Mouse (Mus musculus): Measurements from ENCODE around the gene Gm5901.

Gm5901 gene

GRCm38 (mm10) chr7:105406322-105406721, 31.5 kb downstream of the Gm5901 start:
- DNase-seq, result no peak

GRCm38 (mm10) chr7:105411874-105412632, 37.2 kb downstream of the Gm5901 start:
- DNase-seq, result peak; percentile 79

DNA sequence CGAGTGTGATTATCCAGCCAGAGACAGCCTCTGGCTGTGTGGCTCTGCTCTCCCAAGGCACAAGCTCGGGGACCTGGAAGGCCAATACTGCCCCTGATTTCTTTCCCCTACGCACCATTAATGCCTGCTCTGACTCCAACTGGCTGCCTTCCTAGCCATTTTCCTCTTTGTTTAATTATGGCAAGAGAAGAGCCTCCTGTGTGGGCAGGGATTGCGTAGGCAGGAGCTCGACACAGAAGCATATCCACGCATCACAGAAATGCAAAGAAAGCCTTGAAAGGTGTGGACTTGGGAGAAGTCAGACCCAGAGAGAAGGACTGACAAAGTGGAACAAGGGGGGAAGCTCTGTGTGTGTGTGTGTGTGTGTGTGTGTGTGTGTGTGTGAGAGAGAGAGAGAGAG, 39.5 kb downstream of the Gm5901 start:
- DNase-seq, result no peak

- no peak for DNase-seq
Observed at GRCm38 (mm10) chr7:105416529-105416928, 41.7 kb downstream of the Gm5901 start.

DNA sequence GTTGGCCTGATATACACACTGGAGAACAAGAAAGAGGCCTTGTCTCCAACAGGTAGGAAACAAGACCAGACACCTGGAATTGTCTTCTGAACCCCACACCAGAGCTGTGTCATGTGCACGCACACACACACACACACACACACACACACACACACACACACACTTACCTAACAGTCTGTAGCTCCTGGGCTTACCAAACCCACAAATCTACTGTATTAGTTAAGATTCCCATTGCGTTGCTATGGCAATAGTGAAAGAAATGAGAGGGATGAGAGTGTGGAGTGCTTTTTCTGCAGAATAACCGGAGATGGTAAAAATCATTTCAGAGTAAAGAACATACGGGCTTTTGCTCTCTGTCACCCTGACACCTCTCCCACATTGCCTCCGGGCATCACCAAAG, 43.3 kb downstream of the Gm5901 start:
- DNase-seq, result no peak

- DNase-seq, result no peak
Observed at GRCm38 (mm10) chr7:105420903-105421302, 46.1 kb downstream of the Gm5901 start.

- no peak for DNase-seq
Observed at GRCm38 (mm10) chr7:105424368-105424767, 49.5 kb downstream of the Gm5901 start.

DNA sequence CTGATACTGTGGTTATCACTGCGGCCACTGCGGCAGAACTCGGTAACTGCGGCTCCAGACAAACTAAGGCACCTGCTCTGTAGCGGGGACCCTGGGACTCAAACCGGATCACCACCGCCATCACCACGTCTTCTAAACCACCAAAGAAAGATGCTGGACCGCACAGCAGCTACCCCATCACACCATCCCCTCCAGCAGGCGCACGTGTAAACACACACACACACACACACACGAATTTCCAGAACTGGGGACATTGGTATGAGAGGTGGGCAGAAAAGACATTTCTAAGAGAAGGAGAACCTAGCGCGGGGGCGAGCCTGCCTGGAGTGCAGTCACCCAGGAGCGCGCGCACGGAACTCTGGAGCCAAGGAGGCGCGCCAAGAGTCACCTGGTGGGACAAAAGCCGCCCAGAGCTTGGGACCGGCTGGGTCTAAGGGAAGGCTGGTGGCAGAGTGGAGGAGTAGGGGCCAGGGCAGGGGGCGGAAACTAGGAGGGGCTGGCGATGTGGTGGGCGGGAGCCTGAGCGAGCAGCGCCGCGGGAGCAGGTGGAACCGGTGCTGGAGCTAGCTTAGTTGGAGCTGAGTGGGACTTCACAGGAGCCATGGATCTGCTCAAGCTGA, 50.7 kb downstream of the Gm5901 start, which contains the start of gene Cckbr:
TSS of gene Cckbr (plus strand) at position 308 of the 620 bp plus-strand sequence.
- no peak for DNase-seq

DNA sequence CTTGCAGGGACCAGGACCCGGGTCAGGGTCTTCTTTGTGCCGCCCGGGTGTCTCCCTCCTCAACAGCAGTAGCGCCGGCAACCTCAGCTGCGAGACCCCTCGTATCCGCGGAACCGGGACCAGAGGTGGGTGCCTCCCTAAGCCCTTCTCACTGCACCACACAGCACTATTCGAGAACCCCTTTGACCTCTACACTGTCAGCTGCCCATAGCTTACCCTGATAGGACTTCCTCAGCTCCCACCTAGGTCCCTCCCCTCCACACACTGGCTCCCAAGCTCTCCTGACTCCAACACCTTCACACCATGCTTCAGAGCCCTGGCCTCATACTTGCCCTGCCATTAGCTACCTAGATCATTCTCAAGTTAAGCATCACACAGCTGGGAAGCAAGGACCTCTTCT, 51.2 kb downstream of the Gm5901 start:
- no peak for DNase-seq
